Mouse (Mus musculus): ENCODE data around the gene Mtus2. TPM values are rescaled to one million over a fixed set of nuclear protein-coding genes. Genes with fewer than 3 reads are reported as not detected.

The Mtus2 gene
- polyA plus RNA-seq, 1 experiment from 2014 or later: 7.4 TPM

DNA sequence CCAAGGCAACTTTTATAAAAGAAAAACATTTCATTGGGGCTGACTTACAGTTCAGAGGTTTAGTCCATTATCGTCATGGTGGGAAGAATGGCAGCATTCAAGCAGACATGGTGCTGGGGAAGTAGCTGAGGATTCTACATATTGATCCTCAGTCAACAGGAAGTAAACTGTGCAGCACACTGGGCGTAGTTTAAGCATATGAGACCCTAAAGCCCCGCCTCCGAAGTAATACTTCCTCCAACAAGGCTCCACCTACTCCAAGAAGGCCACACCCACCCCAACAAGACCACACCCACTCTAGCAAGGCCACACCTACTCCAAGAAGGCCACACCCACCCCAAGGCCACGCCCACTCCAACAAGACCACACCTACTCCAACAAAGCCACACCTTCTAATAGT is 55.0 kb downstream of the Mtus2 start:
- Histone ChIP-seq H3K27me3 (replicated peaks; ENCODE audit: control insufficient read depth, insufficient read depth, low read length) (no peaks in the 10 kb centered on the region), H3K9ac (ENCODE audit: low read depth, low read length) (no peak overlapping the region), H3K9me3 (ENCODE audit: control insufficient read depth, low read length) (no peaks in the 10 kb centered on the region), H3K27ac (replicated peaks; ENCODE audit: low read depth, low read length) (no peak overlapping the region), H3K4me2 (ENCODE audit: low read depth, low read length) (no peak overlapping the region), H3K4me3 (ENCODE audit: low read depth, low read length) (no peak overlapping the region), H3K4me1 (ENCODE audit: control insufficient read depth, insufficient read depth, low read length) (no peaks in the 10 kb centered on the region), H3K36me3 (ENCODE audit: control insufficient read depth, insufficient read depth, low read length) (no peaks in the 10 kb centered on the region)
- WGBS: 78% methylated on average over 5 of the region's 5 CpGs
- DNase-seq (ENCODE audit: low spot score): no peak
- ATAC-seq (ENCODE audit: low read depth): no peak

DNA sequence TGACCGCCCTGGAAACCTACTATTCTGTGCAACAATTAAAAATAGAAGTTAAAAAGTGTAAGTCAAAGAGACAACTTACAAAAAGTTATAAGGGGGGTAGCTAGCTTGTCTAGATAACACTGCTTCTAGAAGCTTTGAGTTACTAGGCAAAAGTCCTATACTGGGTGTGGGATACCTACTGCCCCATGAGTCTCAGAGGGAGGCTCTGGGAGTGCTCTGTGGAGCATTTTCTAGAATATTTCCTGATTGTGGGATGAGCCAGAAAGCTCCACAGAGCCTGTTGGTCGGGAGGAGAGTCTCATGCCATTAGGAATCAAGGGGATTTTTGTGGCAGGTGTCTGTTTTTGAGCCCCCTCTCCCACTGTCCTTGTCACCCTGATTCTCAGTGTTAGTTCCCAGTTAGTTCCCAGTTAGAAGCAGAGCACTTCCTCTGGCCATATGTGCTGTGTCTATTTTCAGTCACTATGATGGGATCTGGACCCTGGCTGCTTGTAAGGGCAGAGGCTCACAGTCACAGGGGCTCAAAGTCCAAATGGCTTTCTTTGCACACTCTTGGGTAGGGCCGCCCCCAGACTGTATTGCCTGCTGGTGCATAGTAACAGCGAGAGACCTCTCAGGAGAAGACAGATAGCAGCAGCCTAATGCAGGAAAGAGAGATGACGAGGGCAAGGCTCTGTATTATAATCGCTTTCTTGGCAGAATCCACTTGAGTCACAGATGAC is 57.2 kb downstream of the Mtus2 start:
- Histone ChIP-seq H3K27ac (replicated peaks; ENCODE audit: low read depth, low read length) (no peak overlapping the region), H3K4me1 (ENCODE audit: control insufficient read depth, insufficient read depth, low read length) (no peaks in the 10 kb centered on the region), H3K4me3 (ENCODE audit: low read depth, low read length) (no peak overlapping the region), H3K4me2 (ENCODE audit: low read depth, low read length) (no peak overlapping the region), H3K36me3 (ENCODE audit: control insufficient read depth, insufficient read depth, low read length) (no peaks in the 10 kb centered on the region), H3K27me3 (replicated peaks; ENCODE audit: control insufficient read depth, insufficient read depth, low read length) (no peaks in the 10 kb centered on the region), H3K9me3 (ENCODE audit: control insufficient read depth, low read length) (no peaks in the 10 kb centered on the region), H3K9ac (ENCODE audit: low read depth, low read length) (no peak overlapping the region)
- no peak for ATAC-seq (ENCODE audit: low read depth)
- 72% methylated on average over 6 of the region's 6 CpGs for WGBS
- no peak for DNase-seq (ENCODE audit: low spot score)

DNA sequence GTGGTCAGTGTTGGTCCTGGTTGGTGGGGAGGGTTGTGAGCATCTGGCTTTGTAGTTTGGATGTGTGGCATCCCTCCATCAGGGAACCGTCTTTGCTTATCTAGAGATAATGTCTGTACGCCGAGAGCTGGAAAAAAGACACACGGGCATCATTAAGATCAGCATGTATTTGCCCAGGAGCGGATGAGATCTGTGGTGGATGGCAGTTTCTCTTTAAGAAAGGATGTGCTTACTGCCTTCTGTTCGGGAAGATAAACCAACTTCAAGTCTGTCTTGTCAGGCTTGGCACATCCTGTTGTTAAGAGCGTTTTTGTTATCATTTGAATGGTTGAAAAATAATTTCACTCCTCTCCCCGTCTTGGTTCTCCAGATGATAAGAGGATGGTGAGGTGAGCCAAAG is 58.3 kb downstream of the Mtus2 start:
- H3K27ac ChIP-seq (replicated peaks; ENCODE audit: low read depth, low read length): no peak overlapping the region
- no peaks in the 10 kb centered on the region for H3K27me3 ChIP-seq (replicated peaks; ENCODE audit: control insufficient read depth, insufficient read depth, low read length)
- DNase-seq (ENCODE audit: low spot score) (no peak), ATAC-seq (ENCODE audit: low read depth) (no peak)
- no peak overlapping the region for H3K4me2 ChIP-seq (ENCODE audit: low read depth, low read length)
- no peaks in the 10 kb centered on the region for H3K36me3 ChIP-seq (ENCODE audit: control insufficient read depth, insufficient read depth, low read length)
- H3K9me3 ChIP-seq (ENCODE audit: control insufficient read depth, low read length): no peaks in the 10 kb centered on the region
- WGBS: 90% methylated on average over 8 of the region's 8 CpGs
- no peaks in the 10 kb centered on the region for H3K4me1 ChIP-seq (ENCODE audit: control insufficient read depth, insufficient read depth, low read length)
- no peak overlapping the region for H3K4me3 ChIP-seq (ENCODE audit: low read depth, low read length)
- H3K9ac ChIP-seq (ENCODE audit: low read depth, low read length): no peak overlapping the region

DNA sequence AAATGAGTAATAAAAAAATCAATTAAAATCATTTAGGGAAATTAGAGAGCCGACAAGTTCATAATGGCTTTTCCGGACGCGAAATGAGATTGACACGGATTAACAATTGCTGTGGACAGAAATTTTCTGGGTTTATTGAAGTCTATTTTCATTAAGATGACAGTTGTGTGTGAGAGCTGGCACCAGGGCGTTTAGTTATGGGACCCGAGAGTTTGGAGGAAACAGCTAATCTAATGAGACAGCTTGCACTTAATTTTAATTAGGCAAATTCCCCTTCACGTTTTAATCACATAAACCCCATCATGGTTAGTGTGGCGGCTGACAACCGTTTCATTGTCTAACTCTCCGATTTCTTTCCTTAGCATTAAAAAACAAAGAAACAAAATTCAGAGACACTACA is 60.3 kb downstream of the Mtus2 start:
- ATAC-seq (ENCODE audit: low read depth) (no peak), DNase-seq (ENCODE audit: low spot score) (no peak)
- Histone ChIP-seq H3K27ac (replicated peaks; ENCODE audit: low read depth, low read length) (no peak overlapping the region), H3K4me1 (ENCODE audit: control insufficient read depth, insufficient read depth, low read length) (no peaks in the 10 kb centered on the region), H3K36me3 (ENCODE audit: control insufficient read depth, insufficient read depth, low read length) (no peaks in the 10 kb centered on the region), H3K27me3 (replicated peaks; ENCODE audit: control insufficient read depth, insufficient read depth, low read length) (no peaks in the 10 kb centered on the region), H3K9me3 (ENCODE audit: control insufficient read depth, low read length) (no peaks in the 10 kb centered on the region), H3K4me3 (ENCODE audit: low read depth, low read length) (no peak overlapping the region), H3K4me2 (ENCODE audit: low read depth, low read length) (no peak overlapping the region), H3K9ac (ENCODE audit: low read depth, low read length) (no peak overlapping the region)
- 88% methylated on average over 11 of the region's 11 CpGs for WGBS

DNA sequence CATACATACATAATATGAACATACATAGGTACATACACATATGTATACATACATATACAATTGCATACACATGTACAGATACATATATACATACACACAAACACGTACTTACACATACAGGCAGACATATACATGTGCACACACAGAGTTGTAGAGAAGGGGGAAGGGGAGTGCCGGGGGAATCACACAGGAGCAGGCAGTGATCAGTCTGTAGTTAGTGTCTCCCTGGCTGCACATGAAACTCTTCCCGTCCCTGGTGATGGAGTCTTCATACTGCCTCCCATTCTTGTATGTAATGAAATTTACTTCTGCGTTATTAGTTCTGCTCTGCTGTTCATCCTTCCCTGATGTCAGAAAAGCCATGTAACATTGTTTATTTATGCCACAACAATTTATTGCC is 65.7 kb downstream of the Mtus2 start:
- ATAC-seq (ENCODE audit: low read depth) (no peak), DNase-seq (ENCODE audit: low spot score) (no peak)
- Histone ChIP-seq H3K27ac (replicated peaks; ENCODE audit: low read depth, low read length) (no peak overlapping the region), H3K9me3 (ENCODE audit: control insufficient read depth, low read length) (no peaks in the 10 kb centered on the region), H3K9ac (ENCODE audit: low read depth, low read length) (no peak overlapping the region), H3K4me1 (ENCODE audit: control insufficient read depth, insufficient read depth, low read length) (no peaks in the 10 kb centered on the region), H3K27me3 (replicated peaks; ENCODE audit: control insufficient read depth, insufficient read depth, low read length) (no peaks in the 10 kb centered on the region), H3K4me2 (ENCODE audit: low read depth, low read length) (no peak overlapping the region), H3K4me3 (ENCODE audit: low read depth, low read length) (no peak overlapping the region), H3K36me3 (ENCODE audit: control insufficient read depth, insufficient read depth, low read length) (no peaks in the 10 kb centered on the region)
- WGBS: 86% methylated on average over 4 of the region's 4 CpGs

DNA sequence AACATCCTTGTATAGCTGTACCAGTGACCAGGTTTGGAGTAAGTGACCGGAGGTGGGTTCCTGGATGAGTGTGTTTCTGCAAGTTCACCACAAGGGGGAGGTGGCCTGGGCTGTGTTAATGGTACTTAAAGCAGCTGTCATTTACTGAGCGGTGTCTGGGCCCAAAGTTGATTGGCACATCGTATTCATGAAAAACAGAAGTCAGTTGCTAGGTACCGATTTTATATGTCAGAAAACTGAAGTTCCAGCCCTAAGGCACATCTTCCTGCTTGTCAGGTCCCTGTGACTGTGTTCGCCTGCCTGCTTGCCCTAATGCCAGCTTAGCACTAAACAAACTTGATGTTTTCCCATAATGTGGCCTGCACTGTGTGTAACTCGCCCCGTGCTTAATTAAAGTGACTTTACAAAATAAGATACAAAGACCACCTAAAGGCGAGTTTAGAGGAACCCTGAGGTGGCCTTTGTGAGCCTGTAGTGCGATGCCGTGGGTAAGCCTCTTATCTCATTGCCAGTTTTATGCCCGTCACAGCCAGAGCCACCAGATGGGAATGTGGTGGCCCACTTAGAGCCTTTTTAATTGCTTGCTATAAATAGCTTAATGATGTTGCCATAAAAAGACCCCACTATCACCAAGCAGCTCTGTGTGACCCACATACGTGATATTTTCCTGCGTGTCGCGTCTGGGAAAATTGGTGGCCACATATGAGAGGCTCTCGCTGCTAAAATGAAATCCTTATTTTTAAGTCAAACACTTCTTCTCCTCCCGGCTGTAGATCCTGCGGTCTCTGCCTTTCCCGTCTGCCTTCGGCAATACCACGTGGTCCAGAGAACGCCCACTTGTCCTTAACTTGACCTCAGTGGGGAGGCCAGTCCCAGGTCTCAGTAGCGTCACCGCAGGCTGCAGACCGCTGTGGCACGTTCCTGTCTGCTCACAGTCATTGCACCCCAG is 69.6 kb downstream of the Mtus2 start:
- Histone ChIP-seq H3K9me3 (ENCODE audit: control insufficient read depth, low read length) (no peaks in the 10 kb centered on the region), H3K4me2 (ENCODE audit: low read depth, low read length) (no peak overlapping the region), H3K36me3 (ENCODE audit: control insufficient read depth, insufficient read depth, low read length) (no peaks in the 10 kb centered on the region), H3K27me3 (replicated peaks; ENCODE audit: control insufficient read depth, insufficient read depth, low read length) (no peaks in the 10 kb centered on the region), H3K9ac (ENCODE audit: low read depth, low read length) (no peak overlapping the region), H3K27ac (replicated peaks; ENCODE audit: low read depth, low read length) (no peak overlapping the region), H3K4me3 (ENCODE audit: low read depth, low read length) (no peak overlapping the region), H3K4me1 (ENCODE audit: control insufficient read depth, insufficient read depth, low read length) (no peaks in the 10 kb centered on the region)
- DNase-seq (ENCODE audit: low spot score) (peak; percentile 43), ATAC-seq (ENCODE audit: low read depth) (peak; percentile 62; the same call in 1 of the 2 replicates)
- 65% methylated on average over 26 of the region's 26 CpGs for WGBS

DNA sequence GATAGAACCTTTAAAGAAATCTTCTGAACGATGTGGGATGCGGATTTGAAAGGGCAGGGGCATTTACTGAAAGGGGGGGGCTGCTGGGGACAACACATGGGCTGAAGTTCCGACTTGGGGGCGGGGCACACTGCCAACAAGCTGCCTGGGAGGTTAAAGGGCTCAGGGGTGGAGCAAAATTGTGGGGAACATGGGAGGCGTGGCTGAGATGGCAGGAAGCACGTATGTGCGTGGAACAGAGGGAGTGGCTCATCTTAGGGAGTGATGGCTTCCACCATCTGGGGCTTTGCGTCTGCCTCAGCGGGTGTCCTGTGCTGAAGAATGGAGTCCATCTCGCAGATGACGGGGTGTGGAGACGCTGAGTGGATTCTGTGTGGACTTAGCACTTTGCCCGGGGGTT is 70.9 kb downstream of the Mtus2 start:
- Histone ChIP-seq H3K4me1 (ENCODE audit: control insufficient read depth, insufficient read depth, low read length) (no peaks in the 10 kb centered on the region), H3K4me2 (ENCODE audit: low read depth, low read length) (no peak overlapping the region), H3K27me3 (replicated peaks; ENCODE audit: control insufficient read depth, insufficient read depth, low read length) (no peaks in the 10 kb centered on the region), H3K36me3 (ENCODE audit: control insufficient read depth, insufficient read depth, low read length) (no peaks in the 10 kb centered on the region), H3K9me3 (ENCODE audit: control insufficient read depth, low read length) (no peaks in the 10 kb centered on the region), H3K9ac (ENCODE audit: low read depth, low read length) (no peak overlapping the region), H3K27ac (replicated peaks; ENCODE audit: low read depth, low read length) (no peak overlapping the region), H3K4me3 (ENCODE audit: low read depth, low read length) (no peak overlapping the region)
- no peak for DNase-seq (ENCODE audit: low spot score)
- 65% methylated on average over 13 of the region's 13 CpGs for WGBS
- ATAC-seq (ENCODE audit: low read depth): no peak

DNA sequence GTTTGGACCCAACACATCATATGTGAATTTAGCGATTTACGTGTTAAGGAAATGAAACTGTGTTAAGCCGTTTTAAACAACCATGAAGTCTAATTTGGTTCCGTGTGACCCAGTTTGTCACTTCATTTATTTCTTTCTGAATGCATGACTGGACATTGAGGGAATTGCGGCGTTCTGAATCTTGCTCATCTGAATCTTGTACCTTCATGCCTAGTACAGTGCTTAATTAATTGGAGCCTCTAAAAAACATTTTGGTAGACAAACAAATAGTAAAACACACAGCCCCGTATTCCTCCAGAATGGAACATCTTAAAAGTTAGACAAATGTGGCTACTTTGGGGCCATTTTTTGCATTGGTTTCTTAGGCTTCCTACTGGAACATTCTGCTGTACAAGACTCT is 84.5 kb downstream of the Mtus2 start:
- Histone ChIP-seq H3K36me3 (ENCODE audit: control insufficient read depth, insufficient read depth, low read length) (no peaks in the 10 kb centered on the region), H3K4me2 (ENCODE audit: low read depth, low read length) (no peak overlapping the region), H3K27ac (replicated peaks; ENCODE audit: low read depth, low read length) (no peak overlapping the region), H3K27me3 (replicated peaks; ENCODE audit: control insufficient read depth, insufficient read depth, low read length) (no peaks in the 10 kb centered on the region), H3K9me3 (ENCODE audit: control insufficient read depth, low read length) (peaks cover 17% of the 10 kb centered on the region; the same call in 1 of the 2 replicates), H3K4me1 (ENCODE audit: control insufficient read depth, insufficient read depth, low read length) (no peaks in the 10 kb centered on the region), H3K9ac (ENCODE audit: low read depth, low read length) (no peak overlapping the region), H3K4me3 (ENCODE audit: low read depth, low read length) (no peak overlapping the region)
- WGBS: 91% methylated on average over 7 of the region's 7 CpGs
- ATAC-seq (ENCODE audit: low read depth): no peak
- no peak for DNase-seq (ENCODE audit: low spot score)
